Mouse (Mus musculus): ENCODE measurements around the gene Gm26920. TPM values are rescaled to one million over a fixed set of nuclear protein-coding genes. Genes with fewer than 3 reads are reported as not detected.

The Gm26920 gene
- total RNA-seq, 2 experiments from 2014 or later, result not detected

Other genes starting within 250 kb of the Gm26920 start
- gene Zfp940, start 236.7 kb downstream of the Gm26920 start, total RNA-seq (2015), result 1.2 and 1.3 TPM in 2 replicates
- gene Zfp940, start 236.7 kb downstream of the Gm26920 start, total RNA-seq (2017), result 1.2 and 1.4 TPM in 2 replicates
- gene Zfp420, start 230.4 kb downstream of the Gm26920 start, total RNA-seq (2015), result 2.0 and 2.2 TPM in 2 replicates
- gene Zfp420, start 230.4 kb downstream of the Gm26920 start, total RNA-seq (2017), result 1.7 and 3.1 TPM in 2 replicates
- 2.0 and 3.1 TPM in 2 replicates for gene Zfp27, start 183.8 kb downstream of the Gm26920 start, total RNA-seq (2015)
- 4.3 and 4.8 TPM in 2 replicates for gene Zfp27, start 183.8 kb downstream of the Gm26920 start, total RNA-seq (2017)
- gene Zfp383, start 182.2 kb downstream of the Gm26920 start, total RNA-seq (2015), result 1.5 and 1.7 TPM in 2 replicates
- gene Zfp383, start 182.2 kb downstream of the Gm26920 start, total RNA-seq (2017), result 0.37 and 2.0 TPM in 2 replicates
- 6.7 and 6.9 TPM in 2 replicates for gene Zfp74, start 136.3 kb downstream of the Gm26920 start, total RNA-seq (2015)
- gene Zfp74, start 136.3 kb downstream of the Gm26920 start, total RNA-seq (2017), result 2.9 and 3.5 TPM in 2 replicates
- gene Zfp568, start 106.5 kb downstream of the Gm26920 start, total RNA-seq (2015), result 4.9 and 7.0 TPM in 2 replicates
- 14.6 and 15.1 TPM in 2 replicates for gene Zfp568, start 106.5 kb downstream of the Gm26920 start, total RNA-seq (2017)
- 1.4 and 2.1 TPM in 2 replicates for gene Zfp14, start 39.0 kb downstream of the Gm26920 start, total RNA-seq (2015)
- gene Zfp14, start 39.0 kb downstream of the Gm26920 start, total RNA-seq (2017), result 0.89 and 0.95 TPM in 2 replicates
- 0.83 and 0.91 TPM in 2 replicates for gene Zfp82, start 17.5 kb downstream of the Gm26920 start, total RNA-seq (2015)
- 3.0 and 3.2 TPM in 2 replicates for gene Zfp82, start 17.5 kb downstream of the Gm26920 start, total RNA-seq (2017)
- 2.7 and 3.5 TPM in 2 replicates for gene Zfp566, start 117 bp upstream of the Gm26920 start, total RNA-seq (2015)
- 0.85 and 1.9 TPM in 2 replicates for gene Zfp566, start 117 bp upstream of the Gm26920 start, total RNA-seq (2017)
- gene Zfp260, start 4.4 kb upstream of the Gm26920 start, total RNA-seq (2015), result 26.0 and 29.6 TPM in 2 replicates
- 22.8 and 26.4 TPM in 2 replicates for gene Zfp260, start 4.4 kb upstream of the Gm26920 start, total RNA-seq (2017)
- gene Zfp382, start 31.5 kb upstream of the Gm26920 start, total RNA-seq (2015), result 6.7 and 7.8 TPM in 2 replicates
- 14.9 and 15.2 TPM in 2 replicates for gene Zfp382, start 31.5 kb upstream of the Gm26920 start, total RNA-seq (2017)
- 16.6 and 25.2 TPM in 2 replicates for gene Zfp146, start 79.3 kb upstream of the Gm26920 start, total RNA-seq (2015)
- 32.8 and 35.2 TPM in 2 replicates for gene Zfp146, start 79.3 kb upstream of the Gm26920 start, total RNA-seq (2017)
- gene Cox7a1, start 93.7 kb upstream of the Gm26920 start, total RNA-seq (2015), result 0.91 and 1.6 TPM in 2 replicates
- 0.94 and 2.4 TPM in 2 replicates for gene Cox7a1, start 93.7 kb upstream of the Gm26920 start, total RNA-seq (2017)
- gene Capns1, start 108.4 kb upstream of the Gm26920 start, total RNA-seq (2015), result 485 and 524 TPM in 2 replicates
- 307 and 314 TPM in 2 replicates for gene Capns1, start 108.4 kb upstream of the Gm26920 start, total RNA-seq (2017)
- 46.4 and 51.0 TPM in 2 replicates for gene Polr2i, start 141.5 kb upstream of the Gm26920 start, total RNA-seq (2015)
- 31.5 and 39.1 TPM in 2 replicates for gene Polr2i, start 141.5 kb upstream of the Gm26920 start, total RNA-seq (2017)
- 84.2 and 92.7 TPM in 2 replicates for gene Tbcb, start 141.9 kb upstream of the Gm26920 start, total RNA-seq (2015)
- gene Tbcb, start 141.9 kb upstream of the Gm26920 start, total RNA-seq (2017), result 30.2 and 48.2 TPM in 2 replicates
- 0.55 TPM in 1 of 2 replicates, not detected in the other for gene Ovol3, start 145.3 kb upstream of the Gm26920 start, total RNA-seq (2015)
- gene Ovol3, start 145.3 kb upstream of the Gm26920 start, total RNA-seq (2017), result not detected in 2 replicates
- 0.36 and 0.51 TPM in 2 replicates for gene Thap8, start 189.7 kb upstream of the Gm26920 start, total RNA-seq (2015)
- 0.84 and 1.1 TPM in 2 replicates for gene Thap8, start 189.7 kb upstream of the Gm26920 start, total RNA-seq (2017)
- 13.3 and 19.5 TPM in 2 replicates for gene Wdr62, start 190.0 kb upstream of the Gm26920 start, total RNA-seq (2015)
- gene Wdr62, start 190.0 kb upstream of the Gm26920 start, total RNA-seq (2017), result 6.8 and 10.5 TPM in 2 replicates
- 0.04 TPM in 1 of 2 replicates, not detected in the other for gene Clip3, start 201.3 kb upstream of the Gm26920 start, total RNA-seq (2015)
- gene Clip3, start 201.3 kb upstream of the Gm26920 start, total RNA-seq (2017), result not detected in 2 replicates
- 18.2 and 24.2 TPM in 2 replicates for gene Alkbh6, start 218.3 kb upstream of the Gm26920 start, total RNA-seq (2015)
- gene Alkbh6, start 218.3 kb upstream of the Gm26920 start, total RNA-seq (2017), result 19.0 and 22.3 TPM in 2 replicates
- 0.58 and 1.9 TPM in 2 replicates for gene Syne4, start 224.4 kb upstream of the Gm26920 start, total RNA-seq (2015)
- gene Syne4, start 224.4 kb upstream of the Gm26920 start, total RNA-seq (2017), result 0.49 and 1.1 TPM in 2 replicates
- 0.11 TPM in 1 of 2 replicates, not detected in the other for gene E130208F15Rik, start 231.3 kb upstream of the Gm26920 start, total RNA-seq (2015)
- 0.57 and 0.88 TPM in 2 replicates for gene E130208F15Rik, start 231.3 kb upstream of the Gm26920 start, total RNA-seq (2017)
- gene Sdhaf1, start 233.5 kb upstream of the Gm26920 start, total RNA-seq (2015), result 3.7 and 5.1 TPM in 2 replicates
- gene Sdhaf1, start 233.5 kb upstream of the Gm26920 start, total RNA-seq (2017), result 5.8 and 5.9 TPM in 2 replicates